Mouse (Mus musculus): ENCODE measurements around the gene Atf7.

Gene Atf7

DNA sequence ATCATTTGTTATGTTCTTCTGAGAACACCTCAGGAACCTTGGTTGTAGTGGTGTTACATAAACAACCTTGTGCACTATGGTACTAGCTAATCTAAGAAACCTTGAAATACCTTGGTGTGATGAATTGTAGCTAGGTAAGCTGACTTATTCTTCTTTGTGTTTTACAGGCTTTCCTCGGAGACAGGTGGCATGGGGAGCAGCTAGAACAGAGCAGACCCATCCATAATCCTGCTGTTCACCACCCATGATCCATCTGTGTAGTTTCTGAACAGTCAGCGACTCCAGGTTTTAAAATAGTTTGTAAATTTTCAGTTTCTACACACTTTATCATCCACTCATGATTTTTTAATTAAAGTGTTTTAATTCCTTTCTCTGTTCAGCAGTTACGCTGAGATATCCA lies 126.9 kb downstream of the Atf7 start:
- no peak for DNase-seq (ENCODE audit: low spot score)

DNA sequence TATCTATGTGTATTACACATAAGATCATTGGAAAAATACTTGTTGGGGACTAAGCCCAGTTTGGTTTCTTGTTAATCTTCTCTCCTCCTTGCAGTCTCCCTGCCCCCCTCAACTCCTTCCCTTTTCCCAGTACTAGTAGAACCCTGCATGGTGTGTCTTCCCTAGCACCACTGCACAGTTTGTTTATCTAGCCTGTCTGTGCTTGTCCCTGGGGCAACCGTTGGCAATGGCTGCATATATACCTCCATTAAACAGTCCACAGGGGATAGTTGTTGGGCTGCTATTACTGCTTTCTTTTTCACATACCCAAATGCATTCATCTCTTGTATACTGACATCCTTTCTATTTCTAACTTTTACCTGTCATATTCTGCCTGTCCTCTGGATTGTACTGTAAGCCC lies 137.6 kb downstream of the Atf7 start:
- DNase-seq (ENCODE audit: low spot score), result no peak

GRCm38 (mm10) chr15:102485853-102486252 lies 139.4 kb downstream of the Atf7 start:
- DNase-seq (ENCODE audit: low spot score), result no peak

DNA sequence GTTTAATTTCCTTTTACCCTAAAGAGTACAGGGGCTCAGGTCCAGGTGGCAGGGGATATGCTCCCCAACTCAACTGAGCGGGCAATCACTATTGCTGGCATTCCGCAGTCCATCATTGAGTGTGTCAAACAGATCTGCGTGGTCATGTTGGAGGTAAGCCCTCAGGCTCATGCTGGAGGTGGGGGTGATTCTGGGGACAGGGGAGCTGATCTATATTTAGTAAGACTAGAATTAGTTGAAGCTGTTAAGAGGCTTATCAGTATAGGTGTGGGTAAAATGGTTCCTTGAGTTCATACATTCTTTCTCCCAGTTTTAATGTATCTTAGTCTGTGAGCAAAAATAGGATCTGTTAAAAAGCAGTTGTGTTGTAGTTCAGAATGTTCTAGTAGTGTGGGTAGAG lies 142.1 kb downstream of the Atf7 start:
- no peak for DNase-seq (ENCODE audit: low spot score)

Data from spleen, adult 12 weeks (tissue).